Mouse (Mus musculus): ENCODE results near the gene Ptrh2. TPM values are rescaled to one million over a fixed set of nuclear protein-coding genes. Genes with fewer than 3 reads are reported as not detected.
"Not testable (repeated sequence)": the region's sequence is repeated elsewhere in the genome, so short reads cannot be mapped to it uniquely, and the experiment has no call there.

Gene Ptrh2
- polyA plus RNA-seq, 1 experiment from 2014 or later, result 15.0 TPM

DNA sequence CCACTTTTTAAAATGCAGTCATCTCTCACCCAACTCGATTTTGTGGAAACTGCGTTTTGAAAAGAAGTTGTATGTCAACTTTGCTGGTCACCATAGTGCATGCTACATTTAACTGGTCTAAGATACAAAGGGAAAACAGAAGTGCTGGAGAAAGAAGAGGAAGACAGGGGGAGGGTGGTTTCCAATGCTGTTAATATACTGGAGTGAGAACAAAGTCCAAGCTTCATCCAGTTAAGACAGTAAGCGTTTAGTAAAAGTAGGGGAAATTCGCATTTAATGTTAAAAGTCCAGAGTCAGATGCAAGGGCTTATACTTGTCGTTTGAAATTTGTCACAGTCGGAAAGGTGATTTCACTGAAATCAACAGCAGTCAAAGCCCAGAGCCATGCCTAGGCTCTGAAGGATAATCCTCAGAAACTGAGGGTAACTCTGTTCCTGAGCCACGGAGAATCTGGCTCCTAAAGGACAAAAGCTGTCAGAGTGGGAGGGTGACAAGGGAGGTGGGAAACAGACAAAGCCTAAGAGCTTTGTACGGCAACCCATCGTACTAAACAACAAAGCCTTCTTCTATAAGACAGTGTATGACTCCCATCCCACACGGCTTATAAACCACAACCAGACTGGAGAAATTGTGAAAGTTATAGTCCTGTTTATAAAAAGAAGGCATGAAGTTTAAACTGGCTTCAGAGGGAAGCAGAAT, 50.6 kb downstream of the Ptrh2 start:
- peaks cover 71% of the 10 kb centered on the region for H3K36me3 ChIP-seq (replicated peaks)
- H3K9ac ChIP-seq, result no peak overlapping the region
- no peak overlapping the region for H3K4me2 ChIP-seq
- 80% methylated on average over 10 of the region's 10 CpGs for WGBS (ENCODE audit: insufficient replicate concordance)
- no peaks in the 10 kb centered on the region for H3K9me3 ChIP-seq (replicated peaks)
- peaks cover 35% of the 10 kb centered on the region for H3K4me1 ChIP-seq (replicated peaks)
- no peak for ATAC-seq (ENCODE audit: insufficient read depth)
- no peak overlapping the region for H3K27ac ChIP-seq (replicated peaks)
- H3K27me3 ChIP-seq, result no peaks in the 10 kb centered on the region
- no peak overlapping the region for H3K4me3 ChIP-seq (replicated peaks)

DNA sequence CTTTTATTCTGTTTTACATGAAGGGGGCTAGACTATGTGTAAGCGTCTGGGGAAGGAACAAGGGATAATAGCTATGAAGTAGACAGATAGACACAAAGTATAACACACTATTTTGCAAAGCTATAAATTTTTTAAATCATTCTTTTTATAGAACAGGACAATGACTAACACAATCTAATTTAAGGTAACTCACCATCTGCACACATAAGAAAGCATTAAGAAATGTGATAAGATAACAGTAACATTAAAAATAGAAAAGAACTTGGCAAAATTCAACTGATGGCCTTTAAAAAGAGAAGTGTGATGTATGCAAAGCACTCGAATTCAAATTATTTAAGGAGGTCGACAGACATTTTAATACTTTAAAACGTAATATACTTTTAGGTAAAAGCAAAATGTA, 51.2 kb downstream of the Ptrh2 start:
- Histone ChIP-seq H3K36me3 (replicated peaks) (peaks cover 66% of the 10 kb centered on the region), H3K9me3 (replicated peaks) (no peaks in the 10 kb centered on the region)
- WGBS (ENCODE audit: insufficient replicate concordance), result 82% methylated on average over 4 of the region's 4 CpGs

DNA sequence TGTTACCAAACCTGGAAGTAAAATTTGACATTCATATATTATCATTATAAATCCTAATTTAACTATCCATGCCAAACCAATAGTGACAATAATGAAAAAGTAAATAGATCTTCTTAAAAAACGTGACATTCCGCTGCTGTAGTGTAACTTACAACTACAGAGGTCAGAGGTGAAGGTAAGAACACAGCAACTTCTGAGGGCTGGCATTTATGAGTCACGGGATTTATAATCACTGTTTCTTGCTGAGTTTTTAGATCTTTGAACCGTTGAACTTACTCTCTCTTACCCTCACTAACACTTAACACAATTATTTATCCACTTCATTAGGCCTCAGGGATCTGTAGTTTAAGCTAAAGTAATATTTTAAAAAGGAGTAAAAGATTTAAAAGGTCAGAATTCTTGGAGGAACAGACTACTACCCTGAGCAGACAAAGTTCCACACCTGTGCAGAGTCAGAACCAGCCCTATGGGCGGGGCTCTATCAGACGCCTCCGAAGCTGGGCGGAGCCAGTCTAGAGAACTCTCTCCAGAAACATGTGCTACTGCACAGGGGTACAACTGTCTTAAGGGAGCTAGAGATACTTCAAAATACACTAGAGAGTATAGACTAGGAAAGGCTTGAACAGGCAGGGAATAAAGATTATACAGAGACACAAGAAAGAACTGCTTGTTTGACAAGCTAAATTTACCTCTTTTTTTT, 53.7 kb downstream of the Ptrh2 start:
- Histone ChIP-seq H3K4me1 (replicated peaks) (peaks cover 63% of the 10 kb centered on the region), H3K9ac (no peak overlapping the region), H3K36me3 (replicated peaks) (peaks cover 47% of the 10 kb centered on the region), H3K9me3 (replicated peaks) (no peaks in the 10 kb centered on the region), H3K4me2 (peak overlapping the region; percentile 32), H3K27me3 (no peaks in the 10 kb centered on the region), H3K4me3 (replicated peaks) (no peak overlapping the region), H3K27ac (replicated peaks) (peak overlapping the region; percentile 62)
- peak; percentile 81 for ATAC-seq (ENCODE audit: insufficient read depth)
- WGBS (ENCODE audit: insufficient replicate concordance), result 49% methylated on average over 8 of the region's 8 CpGs

More for the DNA sequence above, 51.2 kb downstream of the Ptrh2 start:
- Histone ChIP-seq H3K4me3 (replicated peaks) (no peak overlapping the region), H3K9ac (no peak overlapping the region), H3K27me3 (no peaks in the 10 kb centered on the region), H3K27ac (replicated peaks) (no peak overlapping the region), H3K4me1 (replicated peaks) (peaks cover 41% of the 10 kb centered on the region), H3K4me2 (no peak overlapping the region)
- ATAC-seq (ENCODE audit: insufficient read depth), result no peak

DNA sequence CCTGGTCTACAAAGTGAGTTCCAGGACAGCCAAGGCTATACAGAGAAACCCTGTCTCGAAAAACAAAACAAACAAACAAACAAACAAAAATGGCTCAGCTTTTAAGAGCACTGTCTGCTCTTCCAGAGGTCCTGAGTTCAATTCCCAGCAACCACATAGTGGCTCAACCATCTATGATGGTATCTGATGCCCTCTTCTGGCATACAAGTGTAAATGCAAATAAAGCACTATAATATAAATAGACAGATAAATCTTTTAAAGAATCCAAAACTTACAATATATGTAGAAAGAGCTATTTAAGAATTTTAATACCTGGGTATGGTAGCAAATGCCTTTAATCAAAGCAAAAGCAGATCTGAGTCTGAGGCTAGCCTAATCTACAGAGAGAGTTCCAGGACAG, 54.5 kb downstream of the Ptrh2 start:
- H3K4me1 ChIP-seq (replicated peaks), result peaks cover 66% of the 10 kb centered on the region
- H3K9me3 ChIP-seq (replicated peaks), result not testable (repeated sequence)

DNA sequence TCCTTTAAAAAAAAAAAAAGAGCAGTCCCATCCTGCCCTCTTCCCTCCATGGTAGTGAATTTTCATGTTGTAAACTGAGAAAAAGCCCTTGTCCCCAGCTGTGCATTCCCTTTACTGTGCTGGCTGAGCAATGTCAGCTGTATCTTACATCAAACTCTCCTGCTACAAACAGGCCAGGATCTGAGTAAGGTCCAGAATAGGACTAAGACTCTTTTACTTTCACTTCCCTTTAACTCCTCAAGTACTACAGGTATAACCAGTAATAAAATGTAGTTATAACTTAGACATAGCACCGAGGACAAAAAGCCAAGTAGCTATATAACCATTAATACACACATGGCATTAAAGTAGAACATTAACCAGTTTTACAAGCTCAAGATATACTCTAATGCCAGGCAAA, 55.2 kb downstream of the Ptrh2 start:
- ATAC-seq (ENCODE audit: insufficient read depth), result no peak
- Histone ChIP-seq H3K4me2 (peak overlapping the region; percentile 27), H3K4me3 (replicated peaks) (no peak overlapping the region), H3K36me3 (replicated peaks) (peaks cover 32% of the 10 kb centered on the region), H3K9me3 (replicated peaks) (no peaks in the 10 kb centered on the region), H3K27me3 (no peaks in the 10 kb centered on the region), H3K27ac (replicated peaks) (peak overlapping the region; percentile 77), H3K9ac (no peak overlapping the region), H3K4me1 (replicated peaks) (peaks cover 73% of the 10 kb centered on the region)
- WGBS (ENCODE audit: insufficient replicate concordance), result 80% methylated on average over 1 of the region's 1 CpGs

More for the DNA sequence above, 54.5 kb downstream of the Ptrh2 start:
- peak overlapping the region; percentile 27 for H3K4me2 ChIP-seq
- not testable (repeated sequence) for H3K4me3 ChIP-seq (replicated peaks); H3K9ac ChIP-seq; H3K27me3 ChIP-seq; ATAC-seq (ENCODE audit: insufficient read depth)
- WGBS (ENCODE audit: insufficient replicate concordance), result 83% methylated on average over 1 of the region's 1 CpGs
- H3K36me3 ChIP-seq (replicated peaks), result peaks cover 38% of the 10 kb centered on the region
- peak overlapping the region; percentile 77 for H3K27ac ChIP-seq (replicated peaks)

DNA sequence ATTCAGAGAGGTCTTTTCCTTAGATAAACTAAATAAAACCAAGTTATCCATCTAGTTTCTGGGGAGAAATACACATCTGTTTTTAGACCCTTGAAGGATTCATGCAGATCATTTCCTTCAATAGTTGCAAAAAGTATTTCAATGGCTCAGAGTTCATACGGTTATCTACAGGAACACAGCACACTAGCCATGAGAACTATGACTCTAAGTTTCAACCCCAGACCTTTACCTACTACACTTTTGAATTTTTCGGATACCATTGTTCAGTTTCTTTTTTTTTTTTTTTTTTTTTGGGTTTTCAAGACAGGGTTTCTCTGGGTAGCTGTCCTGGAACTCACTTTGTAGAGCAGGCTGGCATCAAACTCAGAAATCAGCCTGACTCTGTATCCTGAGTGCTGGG, 55.7 kb downstream of the Ptrh2 start:
- Histone ChIP-seq H3K27ac (replicated peaks) (peak overlapping the region; percentile 77), H3K4me2 (peak overlapping the region; percentile 27)
- WGBS (ENCODE audit: insufficient replicate concordance), result 35% methylated on average over 2 of the region's 2 CpGs

DNA sequence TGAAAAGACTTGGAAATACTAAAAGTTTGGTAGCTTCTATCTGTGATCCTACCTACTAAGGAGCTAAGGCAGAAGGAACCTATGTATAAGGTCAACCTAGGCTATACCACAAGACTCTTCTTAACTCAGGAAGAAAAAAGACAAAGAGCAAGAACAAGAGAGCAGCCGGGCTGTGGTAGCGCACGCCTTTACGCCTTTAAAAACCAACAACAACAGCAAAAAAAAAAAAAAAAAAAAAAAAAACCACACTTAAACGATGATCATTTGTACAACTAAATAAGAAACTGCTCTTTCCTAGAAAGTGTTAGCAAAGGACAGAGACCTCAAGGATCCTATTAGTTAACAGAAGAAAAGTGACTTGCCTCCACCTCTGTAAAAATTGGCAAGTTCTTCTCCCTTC, 57.7 kb downstream of the Ptrh2 start:
- H3K4me1 ChIP-seq (replicated peaks), result peaks cover 87% of the 10 kb centered on the region
- H3K36me3 ChIP-seq (replicated peaks), result peaks cover 12% of the 10 kb centered on the region; the same call in 1 of the 2 replicates
- no peaks in the 10 kb centered on the region for H3K27me3 ChIP-seq
- no peak for ATAC-seq (ENCODE audit: insufficient read depth)
- 0 out of 2 replicates have a peak overlapping the region, but pooled peaks have one; percentile 0 for H3K9ac ChIP-seq
- 68% methylated on average over 5 of the region's 5 CpGs for WGBS (ENCODE audit: insufficient replicate concordance)
- H3K4me2 ChIP-seq, result peak overlapping the region; percentile 69
- H3K27ac ChIP-seq (replicated peaks), result peak overlapping the region; percentile 94
- H3K9me3 ChIP-seq (replicated peaks), result no peaks in the 10 kb centered on the region
- H3K4me3 ChIP-seq (replicated peaks), result no peak overlapping the region

More for the DNA sequence above, 55.7 kb downstream of the Ptrh2 start:
- Histone ChIP-seq H3K4me1 (replicated peaks) (peaks cover 75% of the 10 kb centered on the region), H3K4me3 (replicated peaks) (no peak overlapping the region), H3K9ac (no peak overlapping the region; the same call in 1 of the 2 replicates), H3K9me3 (replicated peaks) (no peaks in the 10 kb centered on the region), H3K27me3 (no peaks in the 10 kb centered on the region), H3K36me3 (replicated peaks) (peaks cover 28% of the 10 kb centered on the region)
- ATAC-seq (ENCODE audit: insufficient read depth), result no peak

Other genes with a start within 250 kb of the Ptrh2 start
- 14.0 and 17.2 TPM in 2 replicates for gene Rnft1, start 199.3 kb upstream of the Ptrh2 start, polyA plus RNA-seq (2015; fragmentation: Nextera tagmentation; extraction: Ambion mirVana)
- 18.9 and 23.5 TPM in 2 replicates for gene Rps6kb1, start 139.2 kb upstream of the Ptrh2 start, polyA plus RNA-seq (2015; fragmentation: Nextera tagmentation; extraction: Ambion mirVana)
- 9.8 and 9.9 TPM in 2 replicates for gene Tubd1, start 139.0 kb upstream of the Ptrh2 start, polyA plus RNA-seq (2015; fragmentation: Nextera tagmentation; extraction: Ambion mirVana)
- 80.8 and 81.0 TPM in 2 replicates for gene Vmp1, start 149 bp upstream of the Ptrh2 start, polyA plus RNA-seq (2015; fragmentation: Nextera tagmentation; extraction: Ambion mirVana)
- 79.4 and 91.3 TPM in 2 replicates for gene Cltc, start 73.6 kb downstream of the Ptrh2 start, polyA plus RNA-seq (2015; fragmentation: Nextera tagmentation; extraction: Ambion mirVana)
- gene Dhx40, start 123.8 kb downstream of the Ptrh2 start, polyA plus RNA-seq (2015; fragmentation: Nextera tagmentation; extraction: Ambion mirVana), result 8.8 and 9.3 TPM in 2 replicates